Mouse (Mus musculus) left cerebral cortex, adult 2 months (tissue): ENCODE data around the gene Tut7. TPM values are rescaled to one million over a fixed set of nuclear protein-coding genes. Genes with fewer than 3 reads are reported as not detected.

Experiments
- DNase-seq, 2 experiments: peaks; one replicate each; pipeline ENCODE4 v3.0.0; 2021 to 2022; ENCODE audit warnings: low spot score in 2 of 2, mixed read lengths in 1 of 2; ENCODE audit errors: extremely low spot score in 1 of 2
- H3K27ac ChIP-seq: fragments of 200-600 bp; 2 replicates; pipeline ENCODE4 v1.8.1; 2022
- H3K4me3 ChIP-seq: fragments of 200-600 bp; 2 replicates; pipeline ENCODE4 v1.8.1; 2022
- CTCF ChIP-seq: fragments of 200-600 bp; IDR thresholded peaks from 2 replicates; pipeline ENCODE4 v1.8.1; 2022; ENCODE audit warnings: antibody characterized with exemption, mild to moderate bottlenecking, moderate library complexity
- intact Hi-C: fragments of 180-260 bp; cut with DNase I; formaldehyde crosslinking; loops from one replicate; pipeline ENCODE4 v1.15.1; 2025
- total RNA-seq, 2 experiments: library from RNA; stranded (reverse); gene quantifications; 2 replicates each; pipeline ENCODE4 v1.2.3; 2021

The Tut7 gene
- total RNA-seq, 2 experiments from 2014 or later: 61.1 to 66.0 TPM

DNA sequence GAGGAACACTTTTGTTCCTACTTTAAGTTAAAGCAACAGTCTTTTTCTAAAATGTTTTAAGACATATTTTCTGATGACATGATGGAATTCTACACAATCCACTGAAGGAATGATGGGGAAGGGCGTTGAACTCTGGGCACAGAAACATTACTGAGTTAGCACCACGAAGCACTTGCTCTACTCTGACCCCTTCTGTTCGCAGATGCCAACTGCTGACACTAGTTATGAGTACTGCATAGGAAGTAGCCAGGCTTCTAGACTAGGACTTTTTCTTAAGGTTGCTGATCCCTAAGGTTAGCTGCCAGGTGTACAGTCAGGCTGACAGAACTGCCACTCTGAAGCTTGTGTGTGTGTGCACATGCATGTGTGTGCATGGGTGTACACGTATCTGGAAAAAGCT, 43.7 kb downstream of the Tut7 start:
- no peak overlapping the region for H3K4me3 ChIP-seq
- intact Hi-C loops: no loop called here
- no peak for DNase-seq
- no peak overlapping the region for H3K27ac ChIP-seq
- no peak; the same call in none of the 2 replicates for TF ChIP-seq CTCF

GRCm38 (mm10) chr13:59775168-59775567, 47.8 kb downstream of the Tut7 start:
- Histone ChIP-seq H3K4me3 (no peak overlapping the region), H3K27ac (no peak overlapping the region)
- no peak for TF ChIP-seq CTCF
- no peak for DNase-seq
- intact Hi-C loops: no loop called here

- Histone ChIP-seq H3K4me3 (peak overlapping the region; percentile 79), H3K27ac (peak overlapping the region; percentile 99)
- TF ChIP-seq CTCF: no peak
- DNase-seq: peak; percentile 53 to 58
- intact Hi-C loops: no loop called here
Observed at GRCm38 (mm10) chr13:59771257-59771656, 51.7 kb downstream of the Tut7 start.

DNA sequence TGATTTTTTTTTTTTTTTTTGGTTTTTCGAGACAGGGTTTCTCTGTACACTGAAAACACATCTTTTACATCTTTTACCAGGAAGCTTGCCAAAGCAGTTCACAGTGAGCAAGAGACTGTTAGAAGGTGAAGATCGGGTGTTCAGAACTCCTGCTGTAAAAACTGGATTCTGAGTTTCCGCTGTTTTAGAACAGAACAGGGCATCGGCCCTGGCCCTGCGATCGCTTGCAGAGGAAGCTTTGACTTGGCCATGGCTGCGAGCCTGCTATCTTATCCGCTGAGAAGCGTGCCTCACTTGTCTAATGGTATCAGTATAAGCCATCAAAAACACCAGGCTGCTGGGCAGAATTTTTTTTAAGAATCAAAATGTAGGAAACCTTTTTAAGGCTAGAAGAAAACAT, 52.1 kb downstream of the Tut7 start:
- DNase-seq: no peak
- intact Hi-C loops: no loop called here
- Histone ChIP-seq H3K4me3 (peak overlapping the region; percentile 79), H3K27ac (peak overlapping the region; percentile 99)
- TF ChIP-seq CTCF: no peak

GRCm38 (mm10) chr13:59770164-59770562, 52.8 kb downstream of the Tut7 start:
- peak overlapping the region; percentile 99 for H3K27ac ChIP-seq
- DNase-seq: peak; percentile 82 to 83
- H3K4me3 ChIP-seq: peak overlapping the region; percentile 79
- TF ChIP-seq CTCF: peak; percentile 13; the same call in 1 of the 2 replicates
- intact Hi-C loops: no loop called here

- peak; percentile 99 to 100 for DNase-seq
- H3K27ac ChIP-seq: peak within 1 kb of the TSS; percentile 99
- intact Hi-C loops: no loop called here
- no peak; the same call in 1 of the 2 replicates for TF ChIP-seq CTCF
- H3K4me3 ChIP-seq: peak within 1 kb of the TSS; percentile 79
Observed at GRCm38 (mm10) chr13:59769296-59770163, 53.4 kb downstream of the Tut7 start, which contains the start of gene Isca1. Isca1 (minus strand) TSS chr13:59769810.

- DNase-seq: no peak
- intact Hi-C loops: no loop called here
- Histone ChIP-seq H3K27ac (no peak overlapping the region), H3K4me3 (peak overlapping the region; percentile 79)
- TF ChIP-seq CTCF: no peak
Observed at GRCm38 (mm10) chr13:59768531-59768930, 54.4 kb downstream of the Tut7 start.

GRCm38 (mm10) chr13:59766786-59767515, 56.0 kb downstream of the Tut7 start:
- no peak for DNase-seq
- H3K27ac ChIP-seq: no peak overlapping the region
- no peak for TF ChIP-seq CTCF
- no peak overlapping the region for H3K4me3 ChIP-seq
- intact Hi-C loops: no loop called here

- TF ChIP-seq CTCF: no peak
- no peak for DNase-seq
- Histone ChIP-seq H3K4me3 (no peak overlapping the region), H3K27ac (no peak overlapping the region)
- intact Hi-C loops: no loop called here
Observed at GRCm38 (mm10) chr13:59762791-59763190, 60.2 kb downstream of the Tut7 start.

- no peak for TF ChIP-seq CTCF
- no peak overlapping the region for H3K27ac ChIP-seq
- no peak for DNase-seq
- no peak overlapping the region for H3K4me3 ChIP-seq
- intact Hi-C loops: no loop called here
Observed at GRCm38 (mm10) chr13:59756906-59757305, 66.0 kb downstream of the Tut7 start.

- no peak overlapping the region for H3K27ac ChIP-seq
- DNase-seq: no peak
- intact Hi-C loops: no loop called here
- H3K4me3 ChIP-seq: no peak overlapping the region
- TF ChIP-seq CTCF: no peak
Observed at GRCm38 (mm10) chr13:59750310-59750709, 72.6 kb downstream of the Tut7 start.

- TF ChIP-seq CTCF: no peak
- H3K27ac ChIP-seq: peak within 1 kb of the TSS; percentile 24; the same call in 1 of the 2 replicates
- peak; percentile 65 to 66 for DNase-seq
- intact Hi-C loops: no loop called here
- H3K4me3 ChIP-seq: no peak within 1 kb of the TSS
Observed at GRCm38 (mm10) chr13:59746711-59747110, 76.2 kb downstream of the Tut7 start, which contains the start of gene 1700014D04Rik. 1700014D04Rik (minus strand) TSS chr13:59746752.
